Mouse (Mus musculus) heart, postnatal 4 days (tissue): ENCODE measurements around the gene Slc2a12. TPM values are rescaled to one million over a fixed set of nuclear protein-coding genes. Genes with fewer than 3 reads are reported as not detected.

Experiments
- DNase-seq: peaks from one replicate; pipeline ENCODE4 v3.0.0; 2021
- total RNA-seq, 2 experiments: library from RNA; stranded (reverse); gene quantifications; 2 replicates each; pipeline ENCODE4 v1.2.3; 2021

The Slc2a12 gene
- total RNA-seq, 2 experiments from 2014 or later = 5.9 to 10.9 TPM

- DNase-seq = no peak
These were observed 15.6 kb downstream of the Slc2a12 start for GRCm38 (mm10) chr10:22660286-22661000.

GRCm38 (mm10) chr10:22668509-22668908 lies 23.7 kb downstream of the Slc2a12 start:
- no peak for DNase-seq

DNA sequence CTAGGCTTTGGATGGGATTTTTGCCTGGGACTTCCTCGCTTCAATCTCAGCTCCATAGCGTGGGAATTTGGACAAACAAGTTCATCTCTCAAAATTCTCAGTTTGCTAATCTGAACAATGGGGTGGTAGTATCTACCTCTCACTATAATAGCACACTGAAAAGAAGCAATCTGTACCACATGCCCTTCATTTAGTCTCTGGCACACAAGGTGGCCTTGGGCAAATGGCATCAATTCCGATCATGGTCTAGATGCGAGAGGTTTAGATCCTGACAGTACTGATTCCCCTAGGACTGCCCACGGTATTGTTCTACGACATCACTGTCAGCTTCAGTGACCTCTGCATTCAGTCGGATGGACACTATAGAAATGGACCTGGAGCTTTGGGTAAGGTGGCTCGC lies 29.4 kb downstream of the Slc2a12 start:
- no peak for DNase-seq

DNA sequence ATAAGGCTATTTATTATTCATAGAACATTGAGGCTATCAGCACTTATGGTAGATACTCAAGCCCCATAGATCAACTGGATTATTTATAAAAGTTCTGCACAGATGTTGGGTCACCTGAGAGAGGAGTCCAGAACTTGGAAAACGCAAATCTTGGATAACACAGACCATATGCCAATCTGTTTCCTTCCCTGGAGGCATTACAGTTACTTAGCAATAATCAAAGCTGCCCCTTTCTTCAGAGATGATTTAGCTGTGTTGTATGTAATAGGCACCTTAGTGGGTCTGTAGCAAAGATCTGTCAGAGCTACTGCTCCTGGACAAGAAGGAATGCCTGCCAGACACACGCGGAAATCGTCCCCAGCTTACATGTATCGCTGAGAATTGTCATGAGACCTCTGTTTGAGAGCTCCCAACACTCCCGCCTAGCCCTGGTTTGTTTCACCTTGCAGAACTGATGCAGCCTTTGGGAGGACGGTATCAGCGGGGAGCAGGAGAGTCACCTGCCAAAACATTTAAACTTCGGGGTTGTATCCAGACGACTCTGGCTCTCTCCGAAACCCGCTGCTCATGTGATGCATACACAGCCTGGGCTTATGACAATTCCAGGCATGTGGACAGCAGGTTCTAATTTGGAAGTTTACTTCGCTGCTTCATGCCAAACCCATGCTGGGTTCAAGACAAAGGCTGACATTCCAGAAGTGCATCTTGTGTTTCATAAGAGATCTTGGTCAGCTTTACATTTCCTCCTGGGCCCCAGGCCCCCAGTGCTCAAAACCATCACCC lies 31.2 kb downstream of the Slc2a12 start:
- no peak for DNase-seq

DNA sequence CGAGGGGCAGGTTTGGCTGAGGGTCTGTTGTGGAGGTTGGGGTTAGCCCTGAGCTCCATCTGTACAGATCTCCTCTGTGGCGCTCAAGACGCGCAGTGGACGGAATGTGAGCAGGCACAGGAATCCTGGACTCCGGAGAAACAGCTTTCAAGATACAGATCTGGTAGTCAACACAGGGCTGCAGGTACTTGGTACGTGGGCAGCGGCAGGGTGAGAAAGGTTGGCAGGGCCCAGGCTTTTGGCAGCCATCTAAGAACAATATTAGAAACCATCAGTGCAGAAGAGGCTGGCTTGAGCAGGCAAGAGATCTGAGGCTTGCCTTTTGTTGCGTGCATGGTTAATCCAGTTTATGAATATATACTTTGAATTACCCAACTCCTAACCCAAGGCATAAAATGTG lies 51.4 kb downstream of the Slc2a12 start:
- no peak for DNase-seq

DNA sequence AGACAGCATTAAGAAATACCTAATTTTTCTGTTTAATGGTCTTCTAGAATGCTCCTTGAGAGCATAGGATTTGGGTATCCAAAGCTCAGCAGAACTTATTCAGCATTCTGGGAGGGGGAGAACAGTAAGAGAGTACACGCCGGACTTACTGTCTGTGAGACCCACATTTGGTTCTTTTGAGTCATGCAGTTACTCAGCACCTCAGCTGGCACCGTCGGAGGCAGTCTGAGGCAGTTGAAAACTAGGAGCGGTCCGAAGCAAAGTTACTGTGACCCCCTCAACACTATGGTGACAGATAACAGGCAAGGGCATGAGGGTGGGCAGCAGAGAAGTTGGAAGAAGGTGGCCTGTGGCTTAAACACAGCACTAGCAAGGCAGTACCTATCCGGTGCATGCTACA lies 52.1 kb downstream of the Slc2a12 start:
- DNase-seq = no peak

DNA sequence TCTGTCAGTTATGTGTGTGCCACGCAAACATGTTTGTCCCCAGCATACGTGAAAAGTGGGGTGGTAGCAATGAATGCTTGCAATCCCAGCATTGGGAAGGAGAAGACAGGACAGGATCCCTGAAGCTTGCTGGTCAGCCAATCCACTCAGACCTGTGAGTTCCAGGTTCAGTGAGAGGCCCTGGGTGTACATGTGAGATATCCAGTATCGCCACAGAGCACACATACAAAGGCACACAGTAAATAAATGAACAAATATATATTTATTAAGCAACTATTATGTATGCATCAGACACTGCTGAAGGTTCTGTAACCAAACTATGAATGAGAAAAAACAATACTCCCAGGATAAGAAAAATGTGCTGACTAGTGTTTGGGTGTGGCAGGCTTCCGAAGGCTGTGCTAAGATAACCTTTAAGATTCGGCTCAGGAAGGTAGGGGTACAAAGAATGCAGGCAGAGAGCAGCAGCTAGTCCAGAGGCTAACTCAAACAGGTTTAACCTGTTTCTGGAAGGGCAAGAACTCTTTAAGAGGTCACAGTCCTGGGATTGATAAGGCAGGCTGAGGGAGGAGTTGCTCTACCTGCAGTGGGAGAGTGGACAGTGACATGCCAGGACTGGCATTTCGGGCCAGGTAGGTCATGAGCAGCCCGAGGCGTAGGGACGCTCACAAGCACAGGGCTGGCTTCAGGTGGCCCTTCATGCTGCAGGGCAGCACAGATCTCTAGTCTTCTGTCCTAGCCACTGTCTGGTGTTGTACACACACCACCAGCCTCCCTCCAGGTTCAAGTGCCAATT lies 53.5 kb downstream of the Slc2a12 start:
- DNase-seq = no peak

- DNase-seq = no peak
These were observed 54.9 kb downstream of the Slc2a12 start for GRCm38 (mm10) chr10:22699487-22700335.

DNA sequence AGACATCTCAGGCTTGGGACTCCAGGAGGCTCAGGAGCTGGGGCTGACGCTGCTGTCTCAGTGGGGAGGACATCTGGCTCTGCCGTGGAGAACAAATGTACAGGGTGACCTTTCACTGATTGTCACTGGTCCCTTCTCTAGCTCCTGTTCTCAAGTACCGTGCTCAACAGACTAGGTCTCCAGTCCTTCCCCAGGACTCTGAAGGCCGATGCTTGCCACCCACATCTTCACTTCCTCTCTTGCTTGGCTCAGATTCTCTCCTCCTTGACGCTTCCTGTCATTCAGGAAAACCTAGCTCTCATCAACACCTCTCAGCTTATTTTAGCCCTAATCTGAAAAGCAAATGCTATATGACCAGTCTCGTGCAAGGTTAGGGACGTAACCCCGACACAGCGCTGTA lies 56.0 kb downstream of the Slc2a12 start:
- no peak for DNase-seq

DNA sequence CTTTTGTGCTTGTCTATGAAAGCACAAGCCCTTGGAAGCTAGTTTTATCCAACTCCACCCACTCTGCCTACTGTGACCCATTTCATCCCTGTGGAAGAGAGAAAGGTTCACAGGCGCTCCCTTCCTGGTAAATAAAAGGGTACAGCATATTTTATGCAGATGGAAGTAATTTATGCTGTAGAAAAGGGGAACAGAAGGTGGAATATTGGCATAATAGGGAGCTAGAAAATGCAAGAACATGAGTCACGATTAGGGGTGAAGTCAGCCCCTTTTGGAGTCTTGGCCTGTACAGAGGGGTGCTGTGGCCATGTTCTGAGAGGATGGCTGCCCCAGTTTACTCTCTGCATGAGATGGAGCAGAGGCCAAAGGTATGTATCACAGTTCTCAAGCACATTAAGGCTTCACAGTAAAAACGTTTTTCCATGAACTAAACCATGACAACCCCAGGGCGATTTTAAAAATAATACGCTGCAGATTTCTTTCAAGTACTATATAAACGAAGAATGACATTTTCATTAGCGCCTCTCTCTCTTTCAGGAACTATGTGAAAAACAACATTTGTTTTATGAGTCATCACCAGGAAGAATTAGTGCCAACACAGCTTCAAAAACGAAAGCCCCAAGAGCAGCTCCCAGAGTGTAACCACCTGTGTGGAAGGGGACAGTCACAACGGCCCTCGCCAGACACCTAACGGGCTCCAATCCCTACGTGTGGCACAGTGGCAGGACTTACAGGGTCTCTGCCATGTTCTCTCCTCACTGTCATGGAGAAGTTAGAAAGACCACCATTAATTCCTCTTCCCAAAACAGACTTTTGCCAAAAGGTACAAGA lies 56.9 kb downstream of the Slc2a12 start:
- DNase-seq = no peak

DNA sequence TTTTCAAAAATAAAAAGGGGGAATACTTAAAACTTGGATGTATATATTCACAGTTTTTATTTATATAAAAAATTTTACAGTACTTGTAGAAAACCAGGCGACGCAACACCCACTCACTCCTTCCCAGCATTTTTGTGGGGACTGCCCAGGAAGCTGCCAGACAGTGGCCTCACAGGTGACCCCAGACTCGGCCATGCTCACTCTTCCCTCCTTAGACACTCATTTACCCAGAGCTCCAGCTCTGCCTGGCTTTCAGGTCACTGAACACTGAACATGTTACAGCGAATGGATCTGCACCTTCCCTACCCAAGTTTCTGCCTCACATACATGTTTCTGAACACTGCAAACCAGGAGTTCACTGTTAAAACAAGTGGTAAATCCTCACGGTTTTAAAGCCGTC lies 59.0 kb downstream of the Slc2a12 start:
- no peak for DNase-seq

GRCm38 (mm10) chr10:22708190-22708843 lies 63.5 kb downstream of the Slc2a12 start:
- no peak for DNase-seq

GRCm38 (mm10) chr10:22710173-22710777 lies 65.5 kb downstream of the Slc2a12 start:
- DNase-seq = no peak

GRCm38 (mm10) chr10:22712955-22713354 lies 68.1 kb downstream of the Slc2a12 start:
- no peak for DNase-seq

- peak; percentile 71 for DNase-seq
These were observed 69.7 kb downstream of the Slc2a12 start for GRCm38 (mm10) chr10:22714520-22714919.

- DNase-seq = no peak
These were observed 73.7 kb downstream of the Slc2a12 start for GRCm38 (mm10) chr10:22718475-22718874.

DNA sequence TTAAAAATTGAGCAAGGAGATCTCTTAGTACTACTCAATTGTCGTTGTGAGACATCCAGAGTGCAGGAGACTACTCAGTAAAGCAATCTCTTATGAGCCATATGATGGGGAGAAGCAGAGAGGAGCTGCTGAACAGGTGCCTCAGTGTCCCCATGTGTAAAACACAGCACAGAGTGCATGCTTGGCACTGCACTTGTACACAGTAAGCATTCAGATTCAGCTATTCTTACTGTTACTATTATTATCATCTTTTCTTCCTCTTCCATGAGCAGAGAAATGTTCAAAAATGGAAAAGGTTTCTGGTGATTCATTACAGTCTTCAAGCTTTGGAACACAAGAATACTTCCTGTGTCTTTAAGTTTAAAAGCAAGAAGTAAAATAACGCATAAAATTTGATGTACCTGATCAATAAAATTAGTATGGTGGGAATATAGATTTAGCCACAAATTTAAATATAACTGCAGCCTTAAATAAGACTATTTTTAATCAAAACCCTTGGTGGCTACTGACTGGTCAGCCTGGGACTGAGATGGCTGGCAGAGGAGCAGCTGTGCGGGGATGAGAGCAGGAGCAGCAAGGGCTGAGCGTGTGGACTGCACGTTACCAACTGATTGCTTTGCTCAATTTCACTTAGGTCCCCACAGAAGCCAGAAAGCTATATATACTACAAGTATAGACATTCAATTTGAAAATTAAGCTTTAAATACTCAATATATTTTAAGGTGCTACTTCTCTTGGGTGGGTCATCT lies 76.1 kb downstream of the Slc2a12 start:
- DNase-seq = no peak

GRCm38 (mm10) chr10:22725166-22725565 lies 80.4 kb downstream of the Slc2a12 start:
- DNase-seq = no peak

GRCm38 (mm10) chr10:22726295-22726694 lies 81.5 kb downstream of the Slc2a12 start:
- no peak for DNase-seq

- no peak for DNase-seq
These were observed 83.4 kb downstream of the Slc2a12 start for GRCm38 (mm10) chr10:22728257-22728656.
